Mouse (Mus musculus) lung, postnatal 25 days (tissue): ENCODE measurements around the gene Snap47.

Experiments
- DNase-seq: peaks from one replicate; pipeline ENCODE4 v3.0.0; 2022; ENCODE audit warnings: low spot score

Snap47 gene

DNA sequence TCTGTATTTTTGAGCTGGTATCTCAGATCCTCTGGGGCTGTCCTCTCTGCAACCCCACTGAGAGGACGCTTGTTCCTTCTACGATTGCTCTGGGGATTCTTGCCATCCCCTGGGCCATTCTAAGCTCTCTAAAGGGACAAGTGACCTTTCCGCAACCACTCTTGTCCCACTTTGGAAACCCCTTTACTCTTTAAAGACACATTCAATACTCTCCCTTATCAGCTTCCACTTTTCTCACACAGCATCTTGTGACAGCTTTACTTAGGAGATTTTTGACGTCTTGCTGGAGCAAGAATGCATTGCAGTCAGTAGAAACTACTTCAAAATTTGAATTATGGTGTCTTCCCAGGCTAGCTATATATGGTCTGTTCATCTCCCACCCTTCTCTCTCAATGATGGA is at the start of gene Snap47:
TSS of gene Snap47 (minus strand) at position 101 of the 400 bp plus-strand sequence.
- DNase-seq, result no peak

DNA sequence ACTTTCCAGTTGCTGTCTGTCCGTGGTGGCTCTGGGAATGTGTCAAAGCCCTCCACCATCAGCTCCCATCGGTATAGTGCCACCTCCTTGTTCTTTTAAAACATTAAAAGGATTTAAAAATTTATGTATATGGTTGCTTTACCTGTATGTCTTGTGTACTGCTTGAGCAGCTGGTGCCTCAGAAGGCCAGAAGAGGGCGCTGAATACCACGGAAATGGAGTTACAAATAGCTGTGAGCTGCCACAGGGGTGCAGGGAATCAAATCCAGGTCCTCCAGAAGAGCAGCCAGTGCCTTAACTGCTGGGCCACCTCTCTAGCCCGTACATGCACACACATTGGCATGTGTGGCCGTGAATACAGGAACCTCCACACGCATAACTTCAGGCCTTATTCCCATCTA is 46.8 kb upstream of the Snap47 start:
- DNase-seq, result no peak

DNA sequence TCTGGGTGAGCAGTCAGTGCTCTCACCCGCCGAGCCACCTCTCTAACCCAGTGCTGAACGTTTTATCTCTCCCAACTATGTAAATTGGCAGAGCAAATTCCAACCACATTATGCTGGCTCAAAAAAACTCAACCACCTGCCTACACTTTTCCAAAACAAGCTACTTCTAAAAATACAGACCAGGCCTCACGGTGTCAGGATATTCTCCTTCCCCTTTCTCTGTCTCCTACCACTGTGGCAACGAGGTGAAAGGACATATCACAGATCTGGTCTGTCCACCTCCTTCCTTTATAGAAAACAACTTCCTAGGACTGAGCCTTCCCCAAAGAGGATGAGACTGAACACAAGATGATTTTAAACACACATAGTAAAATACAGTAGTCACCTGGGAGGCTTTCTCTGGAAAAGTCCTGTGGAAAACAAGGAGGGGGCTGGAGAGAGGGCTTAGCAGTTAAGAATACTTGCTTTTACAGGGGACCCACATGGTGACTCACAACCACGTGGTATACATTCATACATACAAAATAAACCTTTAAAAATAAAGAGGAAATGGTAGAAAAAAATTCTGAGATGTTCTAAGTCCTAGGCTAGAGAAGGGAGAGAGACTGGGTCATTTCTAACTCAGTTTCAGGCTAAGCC is 45.8 kb upstream of the Snap47 start:
- DNase-seq, result no peak

DNA sequence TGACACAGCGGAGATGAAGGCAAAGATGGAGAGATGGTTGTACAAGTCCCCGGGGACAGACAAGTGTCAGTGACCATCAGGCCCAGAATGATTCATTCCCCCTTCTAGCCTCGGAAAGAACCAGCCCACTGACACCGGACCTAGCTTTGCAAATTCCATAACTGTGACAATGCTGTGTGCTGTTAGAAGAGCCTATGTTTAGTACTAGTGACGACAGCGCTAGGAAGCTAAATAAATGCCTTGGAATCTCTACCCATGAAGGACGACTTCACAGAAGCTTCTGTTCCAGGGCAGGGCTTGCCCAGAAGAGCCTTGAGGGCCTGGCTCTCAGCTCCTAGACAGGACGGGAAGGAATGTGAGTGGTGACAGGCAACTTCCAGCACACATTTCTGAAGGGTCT is 35.2 kb upstream of the Snap47 start:
- no peak for DNase-seq

DNA sequence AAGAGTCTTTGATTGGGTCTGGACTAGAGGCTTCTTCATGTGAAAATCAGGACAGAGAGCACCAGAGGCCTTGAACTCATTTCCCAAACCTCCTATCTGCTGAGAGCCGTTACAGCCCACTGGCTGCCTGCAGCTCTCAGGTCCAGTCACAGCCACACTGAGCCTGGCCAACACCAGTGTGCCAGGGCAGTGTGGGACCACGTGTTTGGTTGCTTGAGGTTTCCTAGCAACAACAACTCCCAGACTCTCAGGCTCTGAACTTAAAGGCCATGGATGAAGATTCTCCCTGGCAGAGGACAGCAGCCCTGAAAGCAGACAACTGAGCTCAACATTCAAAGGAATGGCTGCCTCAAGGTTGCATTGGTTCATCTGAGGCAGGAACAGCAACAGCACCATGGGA is 34.7 kb upstream of the Snap47 start:
- DNase-seq, result no peak

DNA sequence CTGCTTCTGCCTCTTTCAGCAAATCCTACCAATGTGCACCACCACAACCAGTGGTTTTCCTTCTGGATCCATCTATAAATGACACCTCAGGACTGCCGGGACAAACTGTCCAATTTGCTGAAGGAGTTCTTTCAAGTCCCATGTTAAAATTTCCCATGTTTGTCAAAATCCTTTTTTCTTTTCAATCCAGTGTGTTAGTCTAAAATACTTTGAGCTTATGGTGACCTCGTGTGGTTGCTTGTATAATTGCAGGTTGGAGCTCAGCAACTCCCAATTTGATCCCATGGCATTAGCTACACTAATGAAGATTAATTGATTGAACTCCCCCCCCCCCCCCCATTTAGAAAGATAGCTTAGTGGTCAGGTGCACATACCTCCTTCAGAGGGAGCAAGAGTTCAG is 32.2 kb upstream of the Snap47 start:
- peak; percentile 62 for DNase-seq

DNA sequence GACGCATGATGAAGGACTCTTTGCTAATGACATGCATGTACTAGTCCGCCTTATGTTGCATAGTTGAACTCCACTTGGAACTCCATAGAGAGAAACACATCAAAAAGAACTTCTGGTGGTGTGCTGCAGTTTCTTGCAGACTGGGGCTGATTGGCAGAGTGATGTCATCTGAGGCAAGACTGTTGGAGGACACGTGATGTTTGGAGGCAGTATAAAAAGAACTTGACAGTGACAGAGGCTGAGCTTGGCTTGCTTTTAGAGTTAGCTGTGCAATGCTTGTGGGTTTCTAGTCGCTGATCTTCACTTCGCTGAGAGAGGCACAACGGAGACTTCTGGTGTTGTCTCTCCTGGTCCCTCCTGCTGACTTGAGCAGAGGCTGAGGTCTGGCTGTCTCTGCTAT is 26.3 kb upstream of the Snap47 start:
- DNase-seq, result no peak

DNA sequence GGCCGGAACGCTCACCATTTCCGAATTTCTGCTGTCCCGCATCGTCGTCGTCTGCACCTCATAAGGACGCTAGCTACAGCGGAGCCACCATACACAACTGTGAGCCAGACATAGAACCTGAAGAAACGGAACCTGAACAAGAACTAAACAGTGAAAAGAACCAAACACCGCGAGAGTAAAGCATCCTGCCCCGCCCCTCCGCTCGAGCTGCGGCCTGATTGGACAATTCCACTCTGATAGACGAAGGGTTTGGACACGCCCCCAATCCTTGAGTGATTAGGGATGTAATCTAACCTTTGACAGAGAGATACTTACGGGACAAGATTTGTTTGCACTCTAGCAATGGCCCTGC is 21.3 kb upstream of the Snap47 start, which contains the start of gene Zfp867:
TSS of gene Zfp867 (minus strand) at position 149 of the 352 bp plus-strand sequence.
- peak; percentile 93 for DNase-seq

DNA sequence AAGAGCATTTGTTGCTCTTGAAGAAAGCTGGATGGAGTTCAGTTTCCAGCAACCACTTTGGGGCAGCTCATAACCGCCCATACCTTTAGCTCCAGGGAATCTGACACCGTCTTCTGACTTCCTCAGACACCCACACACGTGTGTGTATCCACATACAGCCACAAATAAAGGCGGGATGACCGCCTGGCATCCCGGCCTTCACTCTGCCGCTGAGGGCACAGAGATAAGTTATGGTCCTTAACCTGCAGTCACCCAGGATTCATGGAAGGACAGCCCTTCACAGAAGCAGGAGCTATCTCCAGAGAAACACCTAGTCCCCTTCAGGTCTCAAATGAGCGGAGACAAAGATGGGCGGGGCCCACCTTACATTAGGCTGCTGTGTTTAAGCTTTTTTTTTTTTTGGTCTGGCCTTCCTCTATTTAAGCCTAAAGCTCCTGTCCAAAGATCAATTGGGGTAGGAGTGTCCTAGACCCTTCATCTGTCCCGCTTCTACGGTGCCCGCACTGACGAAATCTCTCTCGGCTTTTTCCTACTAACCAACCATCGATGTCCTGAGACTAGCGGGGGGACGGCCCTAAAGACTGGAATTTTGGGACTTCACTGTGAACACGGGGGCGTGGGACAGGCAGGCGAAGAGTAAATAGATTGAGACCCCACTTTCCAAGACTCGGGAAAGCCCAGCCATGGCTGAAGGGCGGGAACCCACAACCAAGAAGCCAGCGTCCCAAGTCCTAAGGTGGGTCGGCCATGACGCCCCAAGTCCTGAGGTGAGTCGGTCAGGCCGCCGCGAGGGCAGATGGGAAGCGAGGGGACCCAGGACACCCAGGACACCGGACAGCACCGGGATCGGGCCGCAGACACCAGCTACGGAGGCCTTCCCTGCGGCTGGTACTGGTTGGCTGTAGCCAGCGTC is 20.7 kb upstream of the Snap47 start:
- no peak for DNase-seq

DNA sequence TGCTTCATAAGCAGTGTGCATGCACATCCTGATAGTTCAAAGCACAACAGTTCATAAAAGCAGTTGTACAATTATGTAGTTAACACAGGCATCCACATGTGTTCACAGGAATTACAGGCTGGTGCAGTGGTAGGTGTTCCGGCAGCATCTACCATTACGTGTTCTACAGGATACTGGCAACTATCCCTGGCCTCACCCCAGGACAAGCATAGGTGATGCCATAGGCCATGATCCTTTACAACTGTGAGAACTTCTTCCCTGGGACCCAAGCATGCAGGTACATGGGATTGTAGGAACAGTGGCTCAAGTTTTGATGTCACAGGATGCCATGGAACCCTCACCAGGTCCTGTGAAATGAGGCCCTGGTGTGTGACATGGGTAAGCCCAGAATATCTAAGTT is 9.5 kb upstream of the Snap47 start:
- no peak for DNase-seq

DNA sequence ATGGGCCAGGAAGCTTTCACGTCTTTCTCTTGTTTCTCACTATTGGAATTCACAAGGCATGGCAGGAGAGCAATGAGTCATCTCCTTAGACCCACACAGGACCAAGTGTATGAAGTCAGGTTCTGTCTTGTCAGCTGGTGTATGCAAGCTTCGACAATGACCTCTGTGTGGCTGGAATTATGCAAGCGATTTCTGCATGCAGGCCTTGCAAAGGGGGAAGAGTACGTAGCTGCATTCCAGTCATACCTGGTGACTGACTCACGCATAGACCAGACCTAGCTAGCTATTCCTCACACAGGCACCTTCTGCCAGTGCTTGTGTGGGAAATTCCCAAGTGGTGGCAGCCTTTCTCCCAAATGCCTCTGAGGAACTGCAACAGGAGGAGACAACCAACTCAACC is 8.0 kb upstream of the Snap47 start:
- peak; percentile 89 for DNase-seq

DNA sequence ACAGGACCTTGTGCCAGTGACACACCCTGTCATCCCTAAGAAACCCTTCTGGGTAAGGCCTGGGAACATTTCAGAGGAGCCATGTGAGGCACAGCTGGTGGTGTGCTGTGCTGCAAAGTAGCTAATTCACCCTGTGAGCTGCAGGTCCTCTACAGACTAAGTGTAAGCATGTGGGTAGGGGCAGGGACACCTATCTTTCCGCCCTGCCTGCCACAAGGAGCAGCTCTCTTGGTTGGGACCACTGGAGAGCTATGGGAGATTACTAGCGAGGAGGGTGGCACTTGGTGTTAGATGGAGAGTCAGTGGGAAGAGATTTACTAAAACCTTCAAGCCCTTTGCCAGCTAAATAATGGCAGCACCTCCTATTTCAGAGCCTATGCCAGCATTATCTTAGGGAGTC is 5.9 kb upstream of the Snap47 start:
- DNase-seq, result no peak

DNA sequence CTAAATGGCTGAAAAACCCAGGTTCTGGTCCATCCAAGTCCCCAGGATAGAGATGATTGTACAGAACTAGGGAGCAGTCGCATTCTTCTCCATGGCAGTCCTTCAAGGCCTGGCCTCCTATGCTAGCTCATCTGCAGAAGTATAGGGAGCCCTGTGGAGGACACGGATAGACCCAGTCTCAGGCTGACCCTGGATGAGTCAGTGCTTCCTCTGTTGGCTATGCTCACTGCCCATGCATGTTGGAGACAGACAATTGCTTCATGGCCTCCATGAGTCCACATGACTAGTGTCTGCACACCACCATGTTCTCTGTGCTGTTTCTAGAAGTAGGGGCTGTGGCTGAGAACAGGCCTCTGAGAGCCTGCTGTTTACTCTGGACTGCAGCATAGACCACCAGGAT is 5.4 kb upstream of the Snap47 start:
- no peak for DNase-seq

DNA sequence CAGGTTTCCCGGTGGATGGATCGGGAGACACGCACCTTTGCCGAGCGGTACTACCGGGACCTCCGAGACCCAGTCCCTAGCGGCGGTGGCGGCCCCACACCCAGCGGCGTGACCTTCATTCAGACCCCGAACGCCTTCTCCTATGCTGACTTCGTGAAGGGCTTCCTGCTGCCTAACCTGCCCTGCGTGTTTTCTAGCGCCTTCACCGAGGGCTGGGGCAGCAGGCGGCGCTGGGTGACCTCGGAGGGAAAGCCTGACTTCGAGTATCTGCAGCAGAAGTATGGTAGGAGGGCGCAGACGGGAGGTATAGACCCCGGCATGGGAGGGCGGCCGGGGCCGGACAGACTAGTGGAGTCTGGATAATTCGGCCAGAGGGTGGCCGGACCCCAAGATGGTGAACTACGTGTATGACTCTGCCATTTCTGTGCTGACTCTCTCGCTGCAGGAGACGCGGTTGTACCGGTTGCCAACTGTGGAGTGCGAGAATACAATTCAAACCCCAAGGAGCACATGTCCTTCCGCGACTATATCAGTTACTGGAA is 685 bp downstream of the Snap47 start:
- peak; percentile 23 for DNase-seq

DNA sequence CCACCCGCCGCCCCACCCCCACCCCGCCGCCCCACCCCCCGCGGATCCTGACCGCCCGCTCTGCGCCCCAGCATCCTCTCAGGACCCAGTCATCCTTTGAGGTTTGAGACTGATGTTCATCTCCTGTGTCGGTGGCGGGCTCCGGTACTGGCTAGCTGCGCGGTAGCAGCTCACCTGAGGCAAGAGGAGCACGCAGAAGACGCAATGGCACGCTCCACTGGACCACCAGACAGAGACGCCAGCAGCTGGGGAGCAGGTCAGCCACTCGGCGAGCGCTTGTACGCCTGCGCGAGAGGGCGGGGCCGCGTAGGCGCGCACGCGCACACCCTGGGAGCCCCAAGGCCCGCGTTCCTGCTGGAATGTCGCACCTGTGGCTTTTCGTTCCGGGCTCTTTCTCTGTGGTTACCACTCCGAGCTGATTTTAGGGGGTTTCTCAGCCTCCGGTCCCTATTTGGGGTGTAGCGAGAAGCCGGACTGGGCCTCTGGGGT is 1.2 kb downstream of the Snap47 start, which contains the start of gene Jmjd4:
TSS of gene Jmjd4 (plus strand) at position 305 of the 489 bp plus-strand sequence.
- peak; percentile 91 for DNase-seq

DNA sequence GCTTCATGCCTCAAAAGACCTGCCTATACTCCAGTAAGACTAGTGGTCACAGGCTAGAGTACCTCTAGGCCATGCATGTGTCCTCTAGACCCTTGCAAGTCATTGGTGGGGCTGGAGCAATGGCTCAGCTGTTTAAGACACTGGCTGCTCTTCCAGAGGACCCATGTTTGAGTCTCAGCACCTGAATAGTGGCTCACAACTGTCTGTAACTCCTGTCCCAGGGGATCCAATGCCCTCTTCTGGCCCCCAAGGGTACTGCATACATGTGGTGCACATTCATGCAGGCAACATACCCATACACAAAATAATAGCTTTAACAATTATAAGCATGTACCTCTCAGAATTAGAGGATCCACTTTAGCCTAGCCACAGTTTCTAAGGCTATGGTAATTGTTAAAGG is 7.9 kb downstream of the Snap47 start:
- no peak for DNase-seq

DNA sequence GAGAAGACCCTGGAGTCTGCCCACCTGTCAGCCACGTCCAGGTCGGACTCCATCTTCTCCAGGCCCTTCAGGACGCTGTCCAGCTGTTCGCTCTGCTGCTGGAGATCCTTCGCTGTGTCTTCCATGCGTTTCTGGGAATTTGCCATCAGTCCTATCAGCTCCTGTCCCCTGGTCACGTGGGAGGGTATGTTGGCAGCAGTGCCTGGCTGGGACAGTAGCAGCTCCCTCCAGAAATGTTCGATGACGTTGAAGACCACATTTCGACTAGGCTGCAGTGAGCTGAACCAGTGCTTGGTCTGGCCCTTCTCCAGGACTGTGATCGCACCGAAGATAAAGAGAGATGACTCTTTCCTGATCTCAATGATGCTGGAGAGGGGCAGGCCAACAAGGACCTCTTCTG is 13.0 kb downstream of the Snap47 start:
- DNase-seq, result no peak

DNA sequence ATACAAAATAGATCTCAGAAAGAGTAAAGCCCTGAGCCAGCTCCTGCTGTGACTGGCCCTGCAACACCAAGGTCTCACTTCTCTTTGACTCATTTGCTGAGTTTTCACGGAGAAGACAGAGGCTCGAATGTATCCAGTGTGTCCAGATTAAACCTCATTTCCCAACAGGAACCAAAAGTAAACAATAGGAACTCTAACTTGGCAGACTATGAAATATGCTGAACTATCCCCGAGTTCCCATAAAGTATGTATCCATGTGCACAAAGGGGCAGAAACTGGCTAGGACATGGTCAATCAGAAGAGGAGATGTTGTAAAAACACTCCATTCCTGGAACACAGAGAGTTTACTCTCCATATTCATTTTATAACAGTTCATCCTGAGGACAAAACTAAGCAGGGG is 18.7 kb downstream of the Snap47 start:
- no peak for DNase-seq

DNA sequence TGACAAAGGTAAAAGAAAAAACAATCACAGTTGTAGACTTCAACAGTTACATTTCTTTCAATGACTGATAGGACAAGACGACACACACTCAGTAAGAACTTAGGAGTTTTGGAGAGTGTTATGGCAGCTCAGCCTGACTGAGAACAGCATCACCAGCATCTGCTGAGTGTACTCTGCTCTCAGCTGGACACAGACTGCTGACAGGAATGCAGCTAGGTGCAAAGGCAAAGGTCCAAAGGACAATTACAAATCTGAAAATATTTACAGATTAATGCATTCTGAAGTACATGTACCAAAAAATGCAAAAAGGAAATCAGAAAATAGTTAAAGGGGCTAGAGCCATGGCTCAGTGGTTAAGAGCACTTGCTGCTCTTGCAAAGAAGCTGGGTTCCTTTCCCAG is 21.0 kb downstream of the Snap47 start:
- DNase-seq, result no peak

DNA sequence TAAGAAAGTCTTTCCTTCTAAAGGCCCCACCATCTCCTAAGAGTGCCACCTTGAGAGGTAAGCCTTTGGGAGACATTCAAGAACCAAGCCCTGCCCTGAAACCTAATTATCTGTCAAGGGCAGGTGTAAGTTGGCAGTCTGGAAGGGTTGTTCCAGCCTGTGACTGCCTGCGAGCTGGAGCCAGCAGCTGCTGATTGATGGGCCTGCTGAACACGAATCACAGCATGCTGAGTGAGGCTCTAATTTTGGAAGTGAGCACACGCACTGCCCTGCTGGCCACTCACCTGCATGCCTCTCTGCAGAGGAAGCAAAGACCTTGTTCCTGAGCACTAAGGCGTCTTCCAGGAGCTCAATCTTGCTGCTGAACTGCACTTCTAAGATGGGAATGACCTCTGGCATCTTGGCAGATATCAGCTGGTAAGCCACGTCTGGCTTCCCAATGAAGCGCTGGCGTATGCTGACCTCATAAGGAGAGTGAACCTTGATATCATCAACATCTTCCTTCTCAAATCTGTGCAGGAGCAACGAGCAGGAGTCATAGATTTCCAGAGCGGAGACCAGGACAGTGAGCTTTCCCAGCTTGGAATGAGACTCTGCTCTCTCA is 22.8 kb downstream of the Snap47 start:
- DNase-seq, result no peak

DNA sequence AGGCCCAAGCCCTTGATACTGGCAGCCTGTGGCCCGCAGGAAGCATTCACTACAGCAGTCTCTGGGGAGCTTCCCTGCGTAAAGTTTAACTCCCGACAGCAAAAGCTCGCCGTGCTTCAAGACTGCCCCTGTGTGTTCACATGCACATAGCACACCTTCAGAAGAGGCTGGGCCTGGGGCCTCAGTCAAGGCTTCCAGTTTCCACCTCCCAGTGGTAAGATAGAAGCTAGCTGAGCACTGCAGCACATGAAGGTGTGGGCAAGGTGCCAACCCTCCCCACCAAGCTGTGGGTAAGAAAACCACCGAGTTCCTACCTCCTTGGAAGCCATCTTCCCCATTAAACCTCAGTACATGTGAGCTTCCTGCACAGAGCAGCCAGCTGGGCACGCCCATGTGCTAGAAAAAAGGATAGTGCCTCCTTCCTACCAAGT is 25.3 kb downstream of the Snap47 start:
- peak; percentile 18 for DNase-seq

DNA sequence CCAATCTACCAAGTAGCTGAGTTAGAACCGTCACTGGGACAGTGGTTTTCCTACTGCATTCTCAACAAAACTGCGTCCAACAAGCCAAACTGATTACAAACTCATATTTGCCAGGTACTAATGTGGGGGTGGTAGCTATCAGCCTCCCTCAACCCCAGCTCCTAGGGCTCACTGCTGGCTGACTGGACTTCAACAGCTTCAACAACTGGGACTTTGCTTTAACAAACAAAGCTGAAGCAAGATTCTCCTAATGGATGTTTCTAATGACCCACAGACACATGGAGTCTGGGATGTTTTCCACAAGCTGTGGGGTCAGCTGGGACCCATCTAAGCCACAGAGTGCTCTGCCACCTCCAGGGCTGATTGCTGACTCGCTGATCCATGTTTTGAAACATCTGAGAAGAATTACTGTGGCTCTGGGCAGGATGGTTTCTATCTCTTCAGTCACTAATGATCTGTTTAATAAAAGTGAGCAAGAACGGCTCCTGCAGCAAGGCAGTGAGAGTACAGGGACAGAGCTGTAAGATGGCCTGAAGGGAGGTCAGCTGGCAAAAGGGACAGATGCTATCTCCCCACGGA is 27.9 kb downstream of the Snap47 start:
- DNase-seq, result peak; percentile 35
